In the genomic region with DNA sequence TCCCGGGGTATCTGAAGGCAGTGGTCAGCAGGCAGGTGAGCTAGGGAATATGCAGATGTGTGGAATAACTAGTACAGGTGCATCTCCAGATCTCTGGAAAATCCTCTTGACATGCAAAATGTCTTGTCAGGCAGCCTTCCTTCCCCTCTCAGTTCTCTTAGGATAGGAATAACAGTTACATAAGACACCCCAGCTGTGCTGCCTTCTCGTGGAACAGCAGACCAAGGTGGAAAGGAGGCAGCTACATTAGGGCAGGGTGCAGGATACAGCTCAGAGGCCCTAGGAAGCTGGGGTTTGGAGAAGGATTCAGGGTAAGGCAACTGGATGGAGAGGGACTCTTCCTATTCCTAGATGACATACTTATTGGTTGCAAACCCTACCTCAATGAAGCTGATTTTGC, we compare ENCODE assay signal across 20 mouse cellular contexts.
DNase-seq lines count a peak whose midpoint lies in the region; ATAC-seq and TF ChIP-seq lines count a peak whose summit lies in the region.
"Had no signal": no experiment of that assay in that cellular context is flagged by ENCODE, and none has a peak within 500 bp of the region (broad histone marks: within the 10 kb centered on the region; RNA-seq: fewer than 3 reads in every experiment).

No protein-coding gene starts in this region.

- no peak overlapping the region for H3K4me3 ChIP-seq in midbrain, postnatal 0 days (ENCODE audit: low read depth, low read length)
- no peak overlapping the region for H3K4me3 ChIP-seq in midbrain, embryonic 13.5 days (replicated peaks)
- H3K4me3 ChIP-seq: embryonic facial prominence, embryonic 13.5 days; embryonic facial prominence, embryonic 15.5 days; erythroblast, embryonic 14.5 days; forebrain, embryonic 10.5 days; forebrain, embryonic 13.5 days had no signal

- peak; percentile 75 for ATAC-seq in frontal cortex, adult (ENCODE audit: low TSS enrichment)
- no peak for ATAC-seq in midbrain, postnatal 0 days (ENCODE audit: low FRiP score)
- no peak for ATAC-seq in midbrain, embryonic 13.5 days

- no peaks in the 10 kb centered on the region for H3K36me3 ChIP-seq in midbrain, postnatal 0 days (ENCODE audit: insufficient read depth, low read length)
- H3K36me3 ChIP-seq in midbrain, embryonic 13.5 days = no peaks in the 10 kb centered on the region
- H3K36me3 ChIP-seq: embryonic facial prominence, embryonic 13.5 days; embryonic facial prominence, embryonic 15.5 days; forebrain, embryonic 10.5 days had no signal

- 0 out of 2 replicates have a peak overlapping the region, but pooled peaks have one; percentile 3 for H3K27ac ChIP-seq in midbrain, postnatal 0 days (ENCODE audit: low read depth, low read length)
- H3K27ac ChIP-seq in midbrain, embryonic 13.5 days = no peak overlapping the region
- H3K27ac ChIP-seq: embryonic facial prominence, embryonic 13.5 days; embryonic facial prominence, embryonic 15.5 days; forebrain, embryonic 10.5 days; forebrain, embryonic 13.5 days had no signal

- H3K4me1 ChIP-seq in midbrain, postnatal 0 days (ENCODE audit: insufficient read depth, low read length) = no peaks in the 10 kb centered on the region
- H3K4me1 ChIP-seq in midbrain, embryonic 13.5 days (replicated peaks) = no peaks in the 10 kb centered on the region
- H3K4me1 ChIP-seq: embryonic facial prominence, embryonic 15.5 days; forebrain, embryonic 10.5 days; forebrain, embryonic 13.5 days had no signal

- H3K9me3 ChIP-seq in midbrain, postnatal 0 days (ENCODE audit: low read length) = no peaks in the 10 kb centered on the region
- H3K9me3 ChIP-seq in midbrain, embryonic 13.5 days = no peaks in the 10 kb centered on the region
- H3K9me3 ChIP-seq: embryonic facial prominence, embryonic 13.5 days; embryonic facial prominence, embryonic 15.5 days; forebrain, embryonic 10.5 days; forebrain, embryonic 13.5 days had no signal

- H3K9ac ChIP-seq in midbrain, postnatal 0 days (replicated peaks; ENCODE audit: low read length, poor library complexity, severe bottlenecking) = no peak overlapping the region
- no peak overlapping the region for H3K9ac ChIP-seq in midbrain, embryonic 13.5 days (replicated peaks)
- H3K9ac ChIP-seq: embryonic facial prominence, embryonic 13.5 days; embryonic facial prominence, embryonic 15.5 days; forebrain, embryonic 13.5 days had no signal

- H3K4me2 ChIP-seq in midbrain, postnatal 0 days (ENCODE audit: low read depth, low read length, poor library complexity, severe bottlenecking) = no peak overlapping the region
- no peak overlapping the region for H3K4me2 ChIP-seq in midbrain, embryonic 13.5 days (replicated peaks)
- H3K4me2 ChIP-seq: embryonic facial prominence, embryonic 13.5 days; embryonic facial prominence, embryonic 15.5 days; forebrain, embryonic 13.5 days had no signal

- WGBS in midbrain, postnatal 0 days = 58% methylated on average over 2 of the region's 2 CpGs
- 78% methylated on average over 2 of the region's 2 CpGs for WGBS in midbrain, embryonic 13.5 days

- no peaks in the 10 kb centered on the region for H3K27me3 ChIP-seq in midbrain, postnatal 0 days (ENCODE audit: insufficient read depth, low read length)
- no peaks in the 10 kb centered on the region for H3K27me3 ChIP-seq in midbrain, embryonic 13.5 days
- H3K27me3 ChIP-seq: embryonic facial prominence, embryonic 13.5 days; embryonic facial prominence, embryonic 15.5 days; forebrain, embryonic 13.5 days had no signal

- TF ChIP-seq CTCF in midbrain, postnatal 0 days (IDR thresholded peaks at IDR 0.05) = no peak

- DNase-seq in frontal cortex, postnatal 10 days (ENCODE audit: low spot score in 2 of 2) = no peak
- no peak for DNase-seq in midbrain, postnatal 0 days (ENCODE audit: low spot score)
- peak; percentile 63 for DNase-seq in brain, adult 2 months (ENCODE audit: low read depth, low spot score)
- no peak for DNase-seq in cerebellum, postnatal 14 days
- DNase-seq: adrenal gland, adult 2 months; adrenal gland, postnatal 10 days; adrenal gland, postnatal 25 days; cerebellum, adult 11-12 months; cerebellum, adult 2 months; cerebellum, adult 9-10 months; cerebellum, postnatal 10 days; cerebellum, postnatal 36 days; embryo, embryonic 11 days had no signal
